Mouse (Mus musculus): Measurements from ENCODE around the gene Mob1a.
"Not testable (repeated sequence)": the region's sequence is repeated elsewhere in the genome, so short reads cannot be mapped to it uniquely, and the experiment has no call there.

The Mob1a gene

DNA sequence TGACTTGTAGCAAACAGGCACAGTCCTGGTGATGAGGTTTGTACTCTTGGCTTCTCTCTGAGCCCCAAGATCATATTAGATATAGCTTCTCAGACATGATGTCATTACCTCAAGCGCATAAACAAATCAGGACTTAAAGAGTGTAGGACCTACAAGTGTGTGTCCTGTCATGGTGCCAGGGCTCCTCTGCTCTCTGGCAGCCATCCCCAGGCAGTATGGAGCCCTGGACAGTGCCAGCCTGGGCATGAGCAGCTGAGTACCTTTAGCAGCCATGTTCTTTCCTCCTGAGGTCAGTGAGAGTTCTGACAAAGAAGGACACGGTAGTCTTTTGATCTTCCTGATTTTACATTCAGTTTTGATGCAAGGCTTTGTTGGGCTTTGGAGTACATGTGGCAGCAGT lies 17.1 kb downstream of the Mob1a start:
- no peak for DNase-seq (ENCODE audit: low spot score in 2 of 2)

- not testable (repeated sequence) for DNase-seq (ENCODE audit: low spot score in 2 of 2)
Observed at GRCm38 (mm10) chr6:83345285-83345684, 19.5 kb downstream of the Mob1a start.

DNA sequence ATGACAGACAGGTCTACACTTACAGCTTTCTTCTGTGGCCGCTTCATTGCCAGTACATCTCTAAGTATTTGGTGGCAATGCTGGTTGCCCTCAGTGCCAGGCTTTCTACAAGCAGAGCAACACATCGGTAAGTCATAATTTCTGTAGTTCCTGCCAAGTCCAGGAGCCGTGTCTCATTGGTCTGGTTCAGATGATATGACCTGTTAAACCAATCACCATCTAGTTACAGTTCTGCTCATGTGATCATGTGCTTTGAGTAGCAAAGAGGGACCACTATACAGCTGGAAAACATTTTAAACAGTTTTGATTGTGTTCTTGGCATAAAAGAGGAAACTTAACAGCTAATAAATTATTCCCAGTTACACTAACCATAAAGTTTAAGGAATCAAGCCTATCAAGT lies 22.1 kb downstream of the Mob1a start:
- DNase-seq (ENCODE audit: low spot score in 2 of 2), result no peak

- peak in 1 of 2 experiments; percentile 17 for DNase-seq (ENCODE audit: low spot score in 2 of 2)
Observed at GRCm38 (mm10) chr6:83348873-83349272, 23.1 kb downstream of the Mob1a start, which contains the start of gene Bola3. Gene Bola3 (plus strand): TSS chr6:83349147.

GRCm38 (mm10) chr6:83349274-83349958 lies 23.6 kb downstream of the Mob1a start:
- DNase-seq (ENCODE audit: low spot score in 2 of 2), result peak; percentile 83 to 94

- no peak for DNase-seq (ENCODE audit: low spot score in 2 of 2)
Observed at GRCm38 (mm10) chr6:83350172-83350571, 24.4 kb downstream of the Mob1a start.

GRCm38 (mm10) chr6:83350851-83351405 lies 25.1 kb downstream of the Mob1a start:
- DNase-seq (ENCODE audit: low spot score in 2 of 2), result no peak

DNA sequence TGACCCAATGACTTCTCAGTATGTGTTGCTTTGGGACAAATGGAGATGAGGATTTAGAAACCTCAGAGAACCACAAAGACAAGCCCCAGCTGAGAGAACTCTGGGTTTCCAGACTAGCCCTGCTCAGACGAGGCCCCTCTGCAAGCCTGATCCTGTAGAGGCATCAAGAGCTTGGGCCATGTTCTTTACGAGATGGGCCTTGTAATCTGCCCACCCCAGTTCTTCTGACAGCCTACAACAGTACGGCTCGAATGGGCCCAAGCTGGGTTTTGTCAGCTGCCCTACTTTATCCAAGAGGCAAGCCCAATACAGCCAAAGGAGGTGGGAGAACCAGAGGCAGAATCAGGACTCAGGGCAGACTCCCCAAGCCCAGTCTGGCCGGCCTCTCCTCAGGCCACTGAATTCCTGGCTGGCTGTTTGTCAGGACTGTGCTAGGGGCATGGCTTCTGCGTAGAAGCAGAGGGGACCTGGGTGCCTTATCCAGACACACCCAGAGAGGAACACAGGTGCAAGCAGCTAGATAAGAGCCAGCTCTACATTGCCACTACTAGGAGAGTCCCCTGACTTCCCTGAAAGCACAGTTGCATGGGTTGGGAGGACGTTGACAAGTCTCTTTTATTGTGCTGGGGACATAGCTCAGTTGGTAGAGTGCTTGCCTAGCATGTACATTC lies 25.8 kb downstream of the Mob1a start:
- DNase-seq (ENCODE audit: low spot score in 2 of 2), result no peak

GRCm38 (mm10) chr6:83352666-83353410 lies 27.0 kb downstream of the Mob1a start:
- no peak for DNase-seq (ENCODE audit: low spot score in 2 of 2)

- DNase-seq (ENCODE audit: low spot score in 2 of 2), result no peak
Observed at GRCm38 (mm10) chr6:83354856-83355781, 29.3 kb downstream of the Mob1a start.

GRCm38 (mm10) chr6:83356569-83357138 lies 30.8 kb downstream of the Mob1a start:
- DNase-seq (ENCODE audit: low spot score in 2 of 2), result peak; percentile 64 to 87

DNA sequence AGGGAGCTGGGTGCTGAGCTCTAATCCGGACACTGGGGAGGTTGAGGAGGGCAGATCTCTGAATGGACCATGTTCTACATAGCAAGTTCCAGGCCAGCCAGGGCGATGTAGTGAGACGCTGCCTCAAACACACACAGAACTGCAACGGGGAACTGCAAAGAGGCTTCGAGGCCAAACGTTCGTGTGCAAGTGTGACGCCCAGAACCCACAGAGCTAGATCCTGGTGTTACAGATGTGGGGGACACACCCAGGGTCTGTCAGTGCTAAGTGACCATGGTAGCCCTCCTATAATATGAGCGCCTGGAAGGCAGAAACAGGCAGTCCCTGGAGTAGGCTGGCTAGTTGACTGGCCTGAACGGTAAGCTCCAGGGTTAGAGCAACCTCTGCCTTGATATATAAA lies 31.6 kb downstream of the Mob1a start:
- no peak for DNase-seq (ENCODE audit: low spot score in 2 of 2)

DNA sequence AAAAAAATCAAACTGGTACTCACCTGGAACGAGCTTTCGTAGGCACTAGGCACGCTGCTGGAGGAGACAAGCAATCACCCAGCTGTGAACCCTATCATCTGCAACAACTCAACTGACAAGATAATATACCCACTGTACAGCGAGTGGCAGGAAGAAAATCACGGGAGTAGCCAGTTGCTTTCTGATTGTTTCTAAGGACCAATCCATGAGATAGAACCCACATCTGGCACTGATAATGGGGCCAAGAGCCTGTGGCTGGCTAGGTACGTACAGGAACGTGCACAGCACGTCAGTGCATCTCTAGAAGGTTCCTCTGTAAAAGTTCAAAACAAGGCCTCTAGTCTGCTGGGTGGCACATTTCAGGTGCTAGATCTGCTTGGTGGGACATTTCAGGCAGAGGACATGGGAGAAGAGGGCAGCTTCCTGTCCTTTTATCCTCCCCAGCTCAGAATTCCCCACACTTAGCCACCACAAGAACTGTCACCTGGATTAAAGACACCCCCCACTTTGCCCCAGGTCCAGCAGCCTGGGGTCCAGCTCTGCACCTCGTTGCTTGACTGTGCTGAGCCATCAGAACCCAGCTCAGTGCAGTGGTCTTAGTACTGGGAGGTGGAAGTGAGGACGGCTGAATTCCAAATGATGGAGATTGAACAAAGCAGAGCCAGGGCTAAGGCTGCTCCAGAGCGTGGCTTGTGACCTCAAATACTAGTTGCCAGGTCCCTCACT lies 35.9 kb downstream of the Mob1a start:
- DNase-seq (ENCODE audit: low spot score in 2 of 2), result no peak

GRCm38 (mm10) chr6:83363075-83363474 lies 37.3 kb downstream of the Mob1a start:
- no peak for DNase-seq (ENCODE audit: low spot score in 2 of 2)

DNA sequence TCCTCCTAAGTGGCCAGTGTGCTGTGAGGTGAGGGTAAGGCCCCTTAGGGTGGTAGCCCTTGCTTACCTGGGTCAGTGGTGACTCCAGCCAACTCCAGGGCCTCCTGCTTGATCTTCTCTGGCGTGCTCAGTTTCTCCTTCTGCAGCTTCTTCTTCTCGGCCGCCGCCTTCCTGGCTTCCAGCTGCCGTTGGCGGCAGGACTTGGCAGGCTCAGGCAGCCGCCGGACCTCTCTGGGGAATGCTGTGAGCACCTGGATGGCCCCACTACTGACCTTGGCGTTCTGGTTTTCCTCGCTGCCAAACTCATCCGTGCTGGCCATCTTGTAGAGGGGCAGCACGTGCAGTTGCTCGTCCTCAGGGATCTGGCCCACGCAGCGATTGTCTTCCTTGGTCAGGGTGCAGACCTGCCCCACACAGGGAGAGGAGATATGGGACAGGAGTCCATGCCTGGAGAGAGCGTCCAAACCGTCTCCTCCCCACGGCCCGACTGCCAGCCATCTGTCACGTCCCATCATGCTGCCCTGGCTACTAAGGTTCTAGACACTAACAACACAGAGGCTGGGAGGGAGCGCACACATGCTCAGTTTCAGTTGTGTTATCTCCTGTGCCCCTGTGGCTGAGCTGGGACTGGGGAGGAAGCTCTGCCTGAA lies 44.6 kb downstream of the Mob1a start:
- DNase-seq (ENCODE audit: low spot score in 2 of 2), result no peak

- no peak for DNase-seq (ENCODE audit: low spot score in 2 of 2)
Observed at GRCm38 (mm10) chr6:83371350-83371749, 45.5 kb downstream of the Mob1a start.

GRCm38 (mm10) chr6:83373704-83374300 lies 48.0 kb downstream of the Mob1a start:
- no peak for DNase-seq (ENCODE audit: low spot score in 2 of 2)

GRCm38 (mm10) chr6:83381510-83382491 lies 56.0 kb downstream of the Mob1a start:
- no peak for DNase-seq (ENCODE audit: low spot score in 2 of 2)

All from urinary bladder, postnatal 4 days (tissue).